Mouse (Mus musculus) limb, embryonic 14.5 days (tissue): ENCODE results near the gene Chrdl2. TPM values are rescaled to one million over a fixed set of nuclear protein-coding genes. Genes with fewer than 3 reads are reported as not detected.
"Not testable (repeated sequence)": the region's sequence is repeated elsewhere in the genome, so short reads cannot be mapped to it uniquely, and the experiment has no call there.

Experiments used
- ATAC-seq: fragments of 200-750 bp; cut with Nextera tagmentation; 2 replicates; pipeline ENCODE4 v1.8.0; 2017; ENCODE audit warnings: low read depth, moderate number of reproducible peaks, moderate TSS enrichment; ENCODE audit not compliant: low FRiP score
- DNase-seq: peaks from one replicate; pipeline ENCODE4 v3.0.0-alpha.2; 2015; ENCODE audit warnings: low spot score
- H3K27ac ChIP-seq: fragments of 300-500 bp; sonication (generic); replicated peaks from 2 replicates; pipeline ENCODE4 v1.5.1; 2014; ENCODE audit warnings: low read depth, mild to moderate bottlenecking, low read length, moderate library complexity, mixed read lengths
- H3K27me3 ChIP-seq: fragments of 300-500 bp; sonication (generic); 2 replicates; pipeline ENCODE4 v1.6.1; 2014; ENCODE audit warnings: low read length, mixed read lengths; ENCODE audit not compliant: control insufficient read depth, insufficient read depth
- H3K36me3 ChIP-seq: fragments of 300-500 bp; sonication (generic); 2 replicates; pipeline ENCODE4 v1.6.1; 2014; ENCODE audit warnings: mild to moderate bottlenecking, low read length, moderate library complexity, mixed read lengths; ENCODE audit not compliant: control insufficient read depth, insufficient read depth
- H3K4me1 ChIP-seq: fragments of 300-500 bp; sonication (generic); 2 replicates; pipeline ENCODE4 v1.6.1; 2014; ENCODE audit warnings: antibody characterized with exemption, low read length, mixed read lengths; ENCODE audit not compliant: control insufficient read depth, insufficient read depth
- H3K4me2 ChIP-seq: fragments of 300-500 bp; sonication (generic); replicated peaks from 2 replicates; pipeline ENCODE4 v1.6.1; 2014; ENCODE audit warnings: low read depth, mild to moderate bottlenecking, low read length, moderate library complexity; ENCODE audit not compliant: severe bottlenecking
- H3K4me3 ChIP-seq: fragments of 300-500 bp; sonication (generic); replicated peaks from 2 replicates; pipeline ENCODE4 v1.5.1; 2014; ENCODE audit warnings: low read length
- H3K9ac ChIP-seq: fragments of 300-500 bp; sonication (generic); 2 replicates; pipeline ENCODE4 v1.6.1; 2014; ENCODE audit warnings: mild to moderate bottlenecking, low read depth, low read length, moderate library complexity; ENCODE audit not compliant: severe bottlenecking
- H3K9me3 ChIP-seq: fragments of 300-500 bp; sonication (generic); 2 replicates; pipeline ENCODE4 v1.6.1; 2016; ENCODE audit warnings: low read length; ENCODE audit not compliant: control insufficient read depth
- POLR2A ChIP-seq: fragments of 200-500 bp; IDR thresholded peaks from 2 replicates; pipeline ENCODE4 v1.8.0; 2012; ENCODE audit warnings: inconsistent platforms, mild to moderate bottlenecking, moderate library complexity, borderline replicate concordance; ENCODE audit not compliant: insufficient read depth, insufficient read length; ENCODE audit errors: extremely low read depth
- WGBS: fragments of 180-500 bp; shearing (Covaris S2); extraction: QIAGEN DNeasy Blood & Tissue Kit; methylation state at CpG from one replicate; pipeline ENCODE4 v1.1.7; 2014; 5-methylcytosine and 5-hydroxymethylcytosine counted together
- polyA plus RNA-seq, 2 experiments: library from polyadenylated mRNA; depleted of rRNA in 1 of 2; stranded (reverse) in 1 of 2; unstranded in 1 of 2; fragments of >200 nt; fragmentation: Nextera tagmentation in 1 of 2; extraction: Ambion mirVana in 1 of 2; gene quantifications; 2 replicates each; pipeline versions ENCODE4 v1.2.1 to v1.2.3; 2012 to 2014

The Chrdl2 gene
- polyA plus RNA-seq, 2 experiments, result 2.1 to 4.0 TPM

- Histone ChIP-seq H3K4me3 (no peak overlapping the region), H3K4me2 (no peak overlapping the region), H3K4me1 (peaks cover 27% of the 10 kb centered on the region), H3K9ac (no peak overlapping the region), H3K27me3 (no peaks in the 10 kb centered on the region), H3K36me3 (no peaks in the 10 kb centered on the region), H3K27ac (no peak overlapping the region), H3K9me3 (no peaks in the 10 kb centered on the region)
- no peak for DNase-seq
- no peak for TF ChIP-seq POLR2A
- ATAC-seq, result no peak
- 76% methylated on average over 3 of the region's 3 CpGs for WGBS
These were observed 42.6 kb upstream of the Chrdl2 start for GRCm38 (mm10) chr7:99963237-99963860.

- Histone ChIP-seq H3K9me3 (no peaks in the 10 kb centered on the region), H3K36me3 (no peaks in the 10 kb centered on the region), H3K4me3 (no peak overlapping the region), H3K9ac (no peak overlapping the region), H3K27me3 (no peaks in the 10 kb centered on the region), H3K4me2 (peak overlapping the region; percentile 20), H3K27ac (peak overlapping the region; percentile 73), H3K4me1 (peaks cover 27% of the 10 kb centered on the region)
- 16% methylated on average over 9 of the region's 9 CpGs for WGBS
- DNase-seq, result peak; percentile 58
- ATAC-seq, result 0 out of 2 replicates have a peak, but pooled peaks have one; percentile 9
- TF ChIP-seq POLR2A, result no peak
These were observed 40.7 kb upstream of the Chrdl2 start for GRCm38 (mm10) chr7:99965020-99965841.

GRCm38 (mm10) chr7:99966011-99966721 lies 39.8 kb upstream of the Chrdl2 start:
- Histone ChIP-seq H3K4me2 (no peak overlapping the region), H3K36me3 (no peaks in the 10 kb centered on the region), H3K9me3 (no peaks in the 10 kb centered on the region), H3K27ac (peak overlapping the region; percentile 43; the same call in 1 of the 2 replicates), H3K4me1 (peaks cover 28% of the 10 kb centered on the region), H3K4me3 (no peak overlapping the region), H3K27me3 (no peaks in the 10 kb centered on the region), H3K9ac (no peak overlapping the region)
- ATAC-seq (peak; percentile 53; the same call in 1 of the 2 replicates), DNase-seq (peak; percentile 38)
- 47% methylated on average over 9 of the region's 9 CpGs for WGBS
- no peak for TF ChIP-seq POLR2A

GRCm38 (mm10) chr7:99969151-99969550 lies 36.8 kb upstream of the Chrdl2 start:
- Histone ChIP-seq H3K36me3 (no peaks in the 10 kb centered on the region), H3K4me3 (no peak overlapping the region), H3K9ac (no peak overlapping the region), H3K4me2 (no peak overlapping the region), H3K27ac (no peak overlapping the region), H3K9me3 (no peaks in the 10 kb centered on the region), H3K4me1 (peaks cover 34% of the 10 kb centered on the region), H3K27me3 (no peaks in the 10 kb centered on the region)
- WGBS, result 74% methylated on average over 4 of the region's 4 CpGs
- no peak for ATAC-seq
- DNase-seq, result no peak
- TF ChIP-seq POLR2A, result no peak

DNA sequence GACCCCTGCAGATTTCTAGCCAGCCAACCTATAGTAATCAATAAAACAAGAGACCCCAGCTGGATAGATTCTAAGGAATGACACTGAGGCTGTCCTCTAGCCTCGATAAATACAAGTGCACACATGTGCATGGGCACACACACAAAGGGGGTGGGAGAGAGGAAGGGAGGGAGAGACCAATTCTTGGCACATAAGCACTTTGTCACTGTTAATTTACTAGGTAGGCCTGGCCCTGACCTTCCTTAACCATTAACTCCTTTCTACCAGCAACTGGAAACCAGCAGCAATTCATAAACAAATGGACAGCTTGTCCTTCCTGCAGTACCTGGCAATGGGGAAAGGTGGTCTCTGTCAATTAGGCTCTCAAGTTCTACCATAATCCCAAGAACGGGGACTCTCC lies 34.0 kb upstream of the Chrdl2 start:
- WGBS, result 77% methylated on average over 2 of the region's 2 CpGs
- ATAC-seq (no peak), DNase-seq (no peak)
- Histone ChIP-seq H3K4me1 (peaks cover 15% of the 10 kb centered on the region), H3K4me3 (no peak overlapping the region), H3K27me3 (no peaks in the 10 kb centered on the region), H3K9ac (no peak overlapping the region), H3K4me2 (no peak overlapping the region), H3K9me3 (no peaks in the 10 kb centered on the region), H3K27ac (no peak overlapping the region), H3K36me3 (no peaks in the 10 kb centered on the region)
- no peak for TF ChIP-seq POLR2A

GRCm38 (mm10) chr7:99972912-99973311 lies 33.1 kb upstream of the Chrdl2 start:
- WGBS, result 77% methylated on average over 3 of the region's 3 CpGs
- not testable (repeated sequence) for ATAC-seq, H3K9ac ChIP-seq, H3K4me3 ChIP-seq, H3K4me2 ChIP-seq, H3K36me3 ChIP-seq, H3K27me3 ChIP-seq, H3K27ac ChIP-seq, DNase-seq, H3K9me3 ChIP-seq
- peaks cover 15% of the 10 kb centered on the region for H3K4me1 ChIP-seq
